Mouse (Mus musculus) forebrain, embryonic 11.5 days (tissue): ENCODE measurements at regions not wholly inside any gene's neighbourhood (a gene's known extent, or its start where the extent isn't known, plus 50 kb on each side); places are given as distances from the start of the nearest gene placed in this dataset.

Source experiments
- ATAC-seq: fragments of 200-750 bp; cut with Nextera tagmentation; replicated peaks from 2 replicates; pipeline ENCODE4 v1.8.0; 2017; ENCODE audit warnings: moderate TSS enrichment; ENCODE audit not compliant: low FRiP score
- DNase-seq: peaks from one replicate; pipeline ENCODE4 v3.0.0-alpha.2; 2017; ENCODE audit warnings: low spot score
- H3K27ac ChIP-seq: fragments of 300-500 bp; sonication (generic); 2 replicates; pipeline ENCODE4 v1.5.1; 2014; ENCODE audit warnings: low read depth, low read length
- H3K27me3 ChIP-seq: fragments of 300-500 bp; sonication (generic); 2 replicates; pipeline ENCODE4 v1.6.1; 2014; ENCODE audit warnings: mild to moderate bottlenecking, low read length, mixed read lengths; ENCODE audit not compliant: control insufficient read depth, insufficient read depth
- H3K36me3 ChIP-seq: fragments of 300-500 bp; sonication (generic); 2 replicates; pipeline ENCODE4 v1.6.1; 2014; ENCODE audit warnings: mild to moderate bottlenecking, low read length, moderate library complexity, mixed read lengths; ENCODE audit not compliant: control insufficient read depth, insufficient read depth
- H3K4me1 ChIP-seq: fragments of 300-500 bp; sonication (generic); replicated peaks from 2 replicates; pipeline ENCODE4 v1.6.1; 2014; ENCODE audit warnings: low read length, mixed read lengths; ENCODE audit not compliant: control insufficient read depth, insufficient read depth
- H3K4me2 ChIP-seq: fragments of 300-500 bp; sonication (generic); 2 replicates; pipeline ENCODE4 v1.6.1; 2014; ENCODE audit warnings: low read depth, mild to moderate bottlenecking, low read length, moderate library complexity, mixed read lengths; ENCODE audit not compliant: severe bottlenecking
- H3K4me3 ChIP-seq: fragments of 300-500 bp; sonication (generic); 2 replicates; pipeline ENCODE4 v1.5.1; 2014; ENCODE audit warnings: low read depth, low read length
- H3K9ac ChIP-seq: fragments of 300-500 bp; sonication (generic); 2 replicates; pipeline ENCODE4 v1.6.1; 2014; ENCODE audit warnings: low read length
- H3K9me3 ChIP-seq: fragments of 300-500 bp; sonication (generic); 2 replicates; pipeline ENCODE4 v1.6.1; 2016; ENCODE audit warnings: low read length, mixed read lengths; ENCODE audit not compliant: control insufficient read depth
- WGBS: fragments of 180-500 bp; shearing (Covaris S2); extraction: QIAGEN DNeasy Blood & Tissue Kit; methylation state at CpG from one replicate; pipeline ENCODE4 v1.1.7; 2014; 5-methylcytosine and 5-hydroxymethylcytosine counted together

- no peaks in the 10 kb centered on the region for H3K9me3 ChIP-seq
- H3K4me2 ChIP-seq = no peak overlapping the region
- no peak for ATAC-seq
- no peak overlapping the region; the same call in 1 of the 2 replicates for H3K27ac ChIP-seq
- no peak for DNase-seq
- no peaks in the 10 kb centered on the region for H3K4me1 ChIP-seq
- no peaks in the 10 kb centered on the region for H3K27me3 ChIP-seq
- WGBS = 79% methylated on average over 16 of the region's 16 CpGs
- no peaks in the 10 kb centered on the region for H3K36me3 ChIP-seq
- H3K9ac ChIP-seq = no peak overlapping the region
- H3K4me3 ChIP-seq = no peak overlapping the region
Observed at GRCm38 (mm10) chr2:173353435-173354241, 77.3 kb upstream of the Pmepa1 start.

DNA sequence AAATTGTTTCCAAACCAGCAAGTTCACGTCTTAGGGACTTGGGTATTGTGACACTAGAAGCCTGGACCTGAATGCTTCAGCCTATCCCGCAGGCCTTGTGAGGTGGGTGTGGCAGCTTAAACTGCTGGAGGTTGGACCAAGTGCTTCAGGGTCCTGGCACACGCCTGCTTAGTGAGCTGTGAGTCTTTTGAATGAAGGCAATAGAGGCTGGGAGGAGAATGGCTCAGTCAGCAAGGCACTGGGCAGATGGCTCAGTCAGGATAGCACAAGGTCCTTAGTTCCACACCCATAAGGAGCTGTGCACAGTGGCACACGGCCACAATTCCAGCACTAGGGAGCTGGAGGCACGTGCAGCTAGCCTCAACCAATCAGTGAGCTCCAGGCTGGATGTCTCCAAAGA lies 80.5 kb upstream of the Pmepa1 start:
- no peak overlapping the region for H3K9ac ChIP-seq
- H3K27me3 ChIP-seq = no peaks in the 10 kb centered on the region
- 56% methylated on average over 5 of the region's 5 CpGs for WGBS
- no peak overlapping the region for H3K27ac ChIP-seq
- H3K4me2 ChIP-seq = no peak overlapping the region
- H3K4me3 ChIP-seq = no peak overlapping the region
- no peak for DNase-seq
- H3K4me1 ChIP-seq = no peaks in the 10 kb centered on the region
- ATAC-seq = no peak
- H3K9me3 ChIP-seq = no peaks in the 10 kb centered on the region
- H3K36me3 ChIP-seq = no peaks in the 10 kb centered on the region

DNA sequence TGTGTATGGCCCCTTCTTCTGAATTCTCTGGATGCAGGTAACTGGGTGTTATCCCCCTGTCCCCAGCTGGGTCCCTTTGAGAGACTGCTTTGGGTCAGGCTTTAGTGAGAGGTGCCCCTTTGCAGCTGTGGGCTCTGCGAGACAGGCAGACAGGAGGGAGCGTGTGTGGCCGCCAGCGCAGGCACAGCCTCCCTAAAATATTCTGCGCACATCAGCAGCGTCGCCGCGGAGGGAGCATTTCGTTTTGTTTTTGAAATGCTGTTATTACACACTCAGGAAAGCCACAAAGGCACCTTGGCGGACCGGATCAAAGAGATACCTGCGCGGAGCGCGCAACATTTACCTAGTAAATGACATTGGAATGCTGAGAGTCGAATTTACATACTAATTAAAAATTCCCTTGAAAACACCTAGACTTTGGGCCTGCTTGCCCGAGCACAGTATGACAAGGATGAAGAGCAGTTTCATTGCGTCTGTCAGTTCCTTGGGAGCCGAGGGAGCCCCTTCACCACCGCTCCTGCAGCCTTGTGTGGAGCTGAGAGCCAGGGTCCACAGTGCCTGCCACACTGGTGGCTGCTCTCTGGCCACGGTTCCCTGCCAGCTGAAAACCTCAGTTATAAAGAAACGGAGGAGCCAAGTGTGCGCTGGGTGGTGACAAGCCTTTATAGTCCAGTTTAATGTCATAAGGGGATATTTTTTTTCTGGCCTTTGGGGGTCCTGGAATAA lies 89.3 kb upstream of the Pmepa1 start:
- ATAC-seq (no peak), DNase-seq (no peak)
- peaks cover 2% of the 10 kb centered on the region; the same call in 1 of the 2 replicates for H3K27me3 ChIP-seq
- H3K9ac ChIP-seq = peak overlapping the region; percentile 35; the same call in 1 of the 2 replicates
- peak overlapping the region; percentile 37 for H3K4me2 ChIP-seq
- H3K4me3 ChIP-seq = 0 out of 2 replicates have a peak overlapping the region, but pooled peaks have one; percentile 6
- H3K27ac ChIP-seq = no peak overlapping the region
- H3K4me1 ChIP-seq = peaks cover 8% of the 10 kb centered on the region; the same call in 1 of the 2 replicates
- H3K9me3 ChIP-seq = no peaks in the 10 kb centered on the region
- WGBS = 14% methylated on average over 24 of the region's 24 CpGs
- H3K36me3 ChIP-seq = no peaks in the 10 kb centered on the region

GRCm38 (mm10) chr2:173366734-173367133 lies 90.4 kb upstream of the Pmepa1 start:
- no peaks in the 10 kb centered on the region for H3K9me3 ChIP-seq
- ATAC-seq = no peak
- 79% methylated on average over 11 of the region's 11 CpGs for WGBS
- H3K36me3 ChIP-seq = no peaks in the 10 kb centered on the region
- DNase-seq = no peak
- H3K4me2 ChIP-seq = no peak overlapping the region
- no peak overlapping the region for H3K27ac ChIP-seq
- H3K4me1 ChIP-seq = peaks cover 8% of the 10 kb centered on the region; the same call in 1 of the 2 replicates
- H3K9ac ChIP-seq = no peak overlapping the region
- H3K27me3 ChIP-seq = peaks cover 2% of the 10 kb centered on the region; the same call in 1 of the 2 replicates
- H3K4me3 ChIP-seq = no peak overlapping the region

- WGBS = 47% methylated on average over 7 of the region's 7 CpGs
- no peak overlapping the region for H3K4me2 ChIP-seq
- peaks cover 2% of the 10 kb centered on the region; the same call in 1 of the 2 replicates for H3K27me3 ChIP-seq
- no peak overlapping the region; the same call in 1 of the 2 replicates for H3K9ac ChIP-seq
- H3K36me3 ChIP-seq = no peaks in the 10 kb centered on the region
- H3K27ac ChIP-seq = no peak overlapping the region
- H3K4me1 ChIP-seq = peaks cover 8% of the 10 kb centered on the region; the same call in 1 of the 2 replicates
- H3K9me3 ChIP-seq = no peaks in the 10 kb centered on the region
- H3K4me3 ChIP-seq = no peak overlapping the region
- ATAC-seq = peak; percentile 28; the same call in 1 of the 2 replicates
- peak; percentile 54 for DNase-seq
Observed at GRCm38 (mm10) chr2:173368899-173369298, 92.6 kb upstream of the Pmepa1 start.

- ATAC-seq (no peak), DNase-seq (no peak)
- no peaks in the 10 kb centered on the region for H3K9me3 ChIP-seq
- no peak overlapping the region for H3K4me2 ChIP-seq
- no peaks in the 10 kb centered on the region for H3K27me3 ChIP-seq
- no peak overlapping the region for H3K9ac ChIP-seq
- no peak overlapping the region for H3K27ac ChIP-seq
- no peak overlapping the region for H3K4me3 ChIP-seq
- 75% methylated on average over 6 of the region's 6 CpGs for WGBS
- no peaks in the 10 kb centered on the region for H3K4me1 ChIP-seq
- H3K36me3 ChIP-seq = no peaks in the 10 kb centered on the region
Observed at GRCm38 (mm10) chr2:173376926-173377325, 100.6 kb upstream of the Pmepa1 start.

- Histone ChIP-seq H3K4me1 (no peaks in the 10 kb centered on the region), H3K9ac (no peak overlapping the region), H3K36me3 (no peaks in the 10 kb centered on the region), H3K27ac (no peak overlapping the region), H3K9me3 (no peaks in the 10 kb centered on the region), H3K4me2 (no peak overlapping the region), H3K4me3 (no peak overlapping the region), H3K27me3 (no peaks in the 10 kb centered on the region)
- no peak for ATAC-seq
- DNase-seq = no peak
- WGBS = 78% methylated on average over 10 of the region's 12 CpGs
Observed at GRCm38 (mm10) chr2:173377497-173378257, 101.3 kb upstream of the Pmepa1 start.

GRCm38 (mm10) chr2:173379736-173380135 lies 103.4 kb upstream of the Pmepa1 start:
- Histone ChIP-seq H3K36me3 (no peaks in the 10 kb centered on the region), H3K27me3 (no peaks in the 10 kb centered on the region), H3K4me1 (no peaks in the 10 kb centered on the region), H3K4me3 (no peak overlapping the region), H3K27ac (no peak overlapping the region), H3K9me3 (no peaks in the 10 kb centered on the region), H3K4me2 (no peak overlapping the region), H3K9ac (no peak overlapping the region)
- WGBS = 96% methylated on average over 1 of the region's 1 CpGs
- no peak for ATAC-seq
- no peak for DNase-seq
